Mouse (Mus musculus) left cerebral cortex, adult 8-10 months (tissue): ENCODE data around the gene Cfd. TPM values are rescaled to one million over a fixed set of nuclear protein-coding genes. Genes with fewer than 3 reads are reported as not detected.

ENCODE experiments used
- DNase-seq, 2 experiments: peaks; one replicate each; pipeline ENCODE4 v3.0.0; 2022; ENCODE audit warnings: low spot score in 2 of 2
- total RNA-seq, 4 experiments: library from RNA; stranded (reverse); gene quantifications; 2 replicates each; pipeline ENCODE4 v1.2.4; 2022

Gene Cfd
- total RNA-seq = not detected

GRCm38 (mm10) chr10:79890670-79891069 is at the start of gene Cfd:
Gene Cfd (plus strand): TSS chr10:79890853.
- DNase-seq = no peak

- no peak for DNase-seq
Observed at GRCm38 (mm10) chr10:79842322-79842721, 48.3 kb upstream of the Cfd start.

- DNase-seq = no peak
Observed at GRCm38 (mm10) chr10:79843476-79843875, 47.2 kb upstream of the Cfd start.

- DNase-seq = no peak
Observed at GRCm38 (mm10) chr10:79846553-79846952, 44.1 kb upstream of the Cfd start.

GRCm38 (mm10) chr10:79849941-79850628 is 40.6 kb upstream of the Cfd start:
- no peak for DNase-seq

GRCm38 (mm10) chr10:79851653-79852052 is 39.0 kb upstream of the Cfd start:
- DNase-seq = no peak

GRCm38 (mm10) chr10:79852107-79852789 is 38.4 kb upstream of the Cfd start:
- no peak for DNase-seq

- DNase-seq = no peak
Observed at GRCm38 (mm10) chr10:79852827-79853226, 37.8 kb upstream of the Cfd start.

GRCm38 (mm10) chr10:79853392-79853791 is 37.3 kb upstream of the Cfd start:
- peak; percentile 69 to 80 for DNase-seq

GRCm38 (mm10) chr10:79853860-79854795 is 36.5 kb upstream of the Cfd start, which contains the start of gene Ptbp1:
Gene Ptbp1 (plus strand): TSS chr10:79854427.
- DNase-seq = peak; percentile 95 to 100

- no peak for DNase-seq
Observed at GRCm38 (mm10) chr10:79854801-79855541, 35.7 kb upstream of the Cfd start.

GRCm38 (mm10) chr10:79855558-79856184 is 35.0 kb upstream of the Cfd start:
- DNase-seq = no peak

- no peak for DNase-seq
Observed at GRCm38 (mm10) chr10:79856280-79856679, 34.4 kb upstream of the Cfd start.

GRCm38 (mm10) chr10:79856704-79857451 is 33.8 kb upstream of the Cfd start:
- DNase-seq = no peak

GRCm38 (mm10) chr10:79857452-79857811 is 33.2 kb upstream of the Cfd start:
- no peak for DNase-seq

- DNase-seq = no peak
Observed at GRCm38 (mm10) chr10:79857894-79858293, 32.8 kb upstream of the Cfd start.

- peak in 1 of 2 experiments; percentile 84 for DNase-seq
Observed at GRCm38 (mm10) chr10:79858416-79859074, 32.1 kb upstream of the Cfd start.

GRCm38 (mm10) chr10:79859116-79859515 is 31.5 kb upstream of the Cfd start:
- no peak for DNase-seq
